Mouse (Mus musculus) heart, embryonic 16.5 days (tissue): ENCODE measurements around the gene Rtbdn. TPM values are rescaled to one million over a fixed set of nuclear protein-coding genes. Genes with fewer than 3 reads are reported as not detected.

Experiments used
- ATAC-seq: fragments of 200-750 bp; cut with Nextera tagmentation; replicated peaks from 2 replicates; pipeline ENCODE4 v1.8.0; 2017; ENCODE audit warnings: moderate number of reproducible peaks; ENCODE audit not compliant: insufficient read depth, low FRiP score; ENCODE audit errors: extremely low read depth
- H3K27ac ChIP-seq: fragments of 300-500 bp; sonication (generic); 2 replicates; pipeline ENCODE4 v1.5.1; 2014; ENCODE audit warnings: mild to moderate bottlenecking, low read length, control low read depth, moderate library complexity
- H3K27me3 ChIP-seq: fragments of 300-500 bp; sonication (generic); 2 replicates; pipeline ENCODE4 v1.6.1; 2014; ENCODE audit warnings: low read length, mixed read lengths; ENCODE audit not compliant: control insufficient read depth, insufficient read depth
- H3K36me3 ChIP-seq: fragments of 300-500 bp; sonication (generic); 2 replicates; pipeline ENCODE4 v1.6.1; 2014; ENCODE audit not compliant: control insufficient read depth, insufficient read depth
- H3K4me1 ChIP-seq: fragments of 300-500 bp; sonication (generic); 2 replicates; pipeline ENCODE4 v1.6.1; 2014; ENCODE audit warnings: low read length, mixed read lengths; ENCODE audit not compliant: control insufficient read depth, insufficient read depth
- H3K4me2 ChIP-seq: fragments of 300-500 bp; sonication (generic); 2 replicates; pipeline ENCODE4 v1.6.1; 2014; ENCODE audit warnings: low read depth, mild to moderate bottlenecking, control low read depth, low read length
- H3K4me3 ChIP-seq: fragments of 300-500 bp; sonication (generic); 2 replicates; pipeline ENCODE4 v1.5.1; 2014; ENCODE audit warnings: mild to moderate bottlenecking, control low read depth, low read length
- H3K9ac ChIP-seq: fragments of 300-500 bp; sonication (generic); 2 replicates; pipeline ENCODE4 v1.6.1; 2014; ENCODE audit warnings: low read length, control low read depth
- H3K9me3 ChIP-seq: fragments of 300-500 bp; sonication (generic); replicated peaks from 2 replicates; pipeline ENCODE4 v1.6.1; 2016; ENCODE audit warnings: low read length; ENCODE audit not compliant: control insufficient read depth
- WGBS: fragments of 180-500 bp; shearing (Covaris S2); extraction: QIAGEN DNeasy Blood & Tissue Kit; methylation state at CpG from one replicate; pipeline ENCODE4 v1.1.7; 2014; 5-methylcytosine and 5-hydroxymethylcytosine counted together
- polyA plus RNA-seq: library from polyadenylated mRNA; unstranded; fragments of >200 nt; fragmentation: Nextera tagmentation; extraction: Ambion mirVana; gene quantifications from 2 replicates; pipeline ENCODE4 v1.2.1, GENCODE M21; 2015

The Rtbdn gene
- polyA plus RNA-seq, 1 experiment from 2014 or later, result 0.38 TPM

DNA sequence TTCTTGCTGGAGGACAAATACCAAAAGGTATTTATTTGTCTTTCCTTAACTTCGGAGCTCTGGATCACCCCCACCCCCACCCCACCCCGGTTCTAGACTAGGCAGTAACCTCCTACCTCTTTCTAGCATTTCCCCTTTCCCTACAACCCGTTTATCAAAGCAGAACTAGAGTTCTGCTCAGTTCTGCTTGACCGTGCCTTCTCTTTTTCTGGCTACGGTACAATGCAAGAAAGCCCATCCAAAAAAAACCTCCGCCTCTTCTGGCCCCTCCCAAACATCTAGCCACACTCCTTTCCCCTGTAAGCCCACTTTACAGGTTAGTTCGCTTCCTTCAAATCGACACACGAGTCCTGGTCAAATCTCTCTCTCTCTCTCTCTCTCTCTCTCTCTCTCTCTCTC, 33.3 kb upstream of the Rtbdn start:
- Histone ChIP-seq H3K4me2 (peak overlapping the region; percentile 78), H3K27ac (no peak overlapping the region), H3K36me3 (no peaks in the 10 kb centered on the region), H3K4me3 (peak overlapping the region; percentile 57), H3K4me1 (peaks cover 9% of the 10 kb centered on the region; the same call in 1 of the 2 replicates), H3K27me3 (peaks cover 60% of the 10 kb centered on the region), H3K9me3 (peaks cover 4% of the 10 kb centered on the region; the same call in 1 of the 2 replicates), H3K9ac (peak overlapping the region; percentile 62)
- no peak for ATAC-seq
- 7% methylated on average over 9 of the region's 9 CpGs for WGBS

DNA sequence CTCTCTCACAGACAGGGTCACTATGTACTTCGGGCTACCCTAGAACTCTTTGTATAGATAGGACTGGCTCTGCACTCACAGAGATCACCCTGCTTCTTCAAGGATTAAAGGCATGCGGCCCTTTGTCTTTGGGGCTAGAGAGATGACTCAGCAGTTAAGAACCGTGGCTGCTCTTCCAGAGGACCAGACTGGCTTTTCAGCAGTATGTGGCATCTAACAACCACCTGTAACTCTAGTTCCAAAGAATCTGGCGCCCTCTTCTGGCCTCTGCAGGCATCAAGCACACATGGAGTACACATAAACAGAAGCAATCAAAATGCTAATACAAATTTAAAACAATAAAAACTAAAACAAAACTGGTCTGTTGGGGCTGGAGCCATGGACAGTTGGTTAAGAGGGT, 32.8 kb upstream of the Rtbdn start:
- Histone ChIP-seq H3K27ac (no peak overlapping the region), H3K9ac (no peak overlapping the region), H3K4me2 (peak overlapping the region; percentile 78; the same call in 1 of the 2 replicates), H3K9me3 (peaks cover 4% of the 10 kb centered on the region; the same call in 1 of the 2 replicates), H3K27me3 (peaks cover 63% of the 10 kb centered on the region), H3K4me1 (peaks cover 6% of the 10 kb centered on the region; the same call in 1 of the 2 replicates), H3K4me3 (no peak overlapping the region), H3K36me3 (no peaks in the 10 kb centered on the region)
- no peak for ATAC-seq
- 39% methylated on average over 4 of the region's 4 CpGs for WGBS

DNA sequence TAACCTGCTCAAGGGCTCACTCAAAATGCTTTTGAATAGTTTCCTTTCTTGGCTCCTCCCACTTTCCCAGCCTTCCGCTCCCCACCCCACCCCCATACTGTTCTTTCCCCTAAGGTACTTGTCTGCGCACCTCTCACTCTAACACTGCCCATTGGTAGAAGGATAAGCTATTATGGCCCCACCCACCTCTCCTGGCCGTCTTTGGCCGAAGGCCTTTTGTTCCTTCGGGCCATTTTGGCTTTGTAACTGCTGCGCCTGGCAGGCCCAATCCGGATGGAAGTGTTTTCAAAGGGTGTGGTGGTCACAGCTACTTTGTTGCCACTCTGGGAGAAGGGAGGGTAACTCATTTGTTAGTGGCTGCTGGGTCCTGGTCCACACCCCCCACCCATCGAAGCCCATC, 31.5 kb upstream of the Rtbdn start:
- Histone ChIP-seq H3K9me3 (peaks cover 4% of the 10 kb centered on the region; the same call in 1 of the 2 replicates), H3K4me2 (no peak overlapping the region), H3K27me3 (peaks cover 61% of the 10 kb centered on the region), H3K4me3 (no peak overlapping the region), H3K9ac (no peak overlapping the region), H3K4me1 (peaks cover 6% of the 10 kb centered on the region; the same call in 1 of the 2 replicates), H3K36me3 (no peaks in the 10 kb centered on the region), H3K27ac (no peak overlapping the region)
- 86% methylated on average over 8 of the region's 8 CpGs for WGBS
- no peak for ATAC-seq

DNA sequence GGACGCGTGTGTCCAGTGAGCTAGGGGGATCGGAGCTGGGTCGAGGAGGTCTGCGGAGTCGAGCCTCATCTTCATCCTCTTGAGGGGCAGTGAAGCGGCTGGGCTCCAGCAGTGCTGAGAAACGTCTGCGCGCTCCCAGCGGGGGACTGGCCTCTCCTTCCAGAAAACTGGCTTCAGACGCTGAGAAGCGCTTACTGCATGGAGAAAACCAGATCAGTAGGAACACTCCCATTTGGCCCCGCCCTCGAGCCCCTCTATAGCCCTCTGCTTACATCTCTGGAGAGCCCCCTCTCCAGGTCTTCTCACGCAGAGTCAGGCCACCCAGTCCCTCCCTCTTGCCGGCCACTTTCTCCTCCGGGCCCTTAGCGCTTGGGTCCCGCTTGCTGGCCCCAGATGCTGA, 29.0 kb upstream of the Rtbdn start:
- peaks cover 4% of the 10 kb centered on the region; the same call in 1 of the 2 replicates for H3K9me3 ChIP-seq
- H3K4me2 ChIP-seq, result no peak overlapping the region
- H3K9ac ChIP-seq, result no peak overlapping the region
- ATAC-seq, result no peak
- no peak overlapping the region for H3K27ac ChIP-seq
- WGBS, result 24% methylated on average over 20 of the region's 20 CpGs
- H3K36me3 ChIP-seq, result no peaks in the 10 kb centered on the region
- H3K4me3 ChIP-seq, result no peak overlapping the region
- H3K27me3 ChIP-seq, result peaks cover 37% of the 10 kb centered on the region
- peaks cover 3% of the 10 kb centered on the region; the same call in 1 of the 2 replicates for H3K4me1 ChIP-seq

DNA sequence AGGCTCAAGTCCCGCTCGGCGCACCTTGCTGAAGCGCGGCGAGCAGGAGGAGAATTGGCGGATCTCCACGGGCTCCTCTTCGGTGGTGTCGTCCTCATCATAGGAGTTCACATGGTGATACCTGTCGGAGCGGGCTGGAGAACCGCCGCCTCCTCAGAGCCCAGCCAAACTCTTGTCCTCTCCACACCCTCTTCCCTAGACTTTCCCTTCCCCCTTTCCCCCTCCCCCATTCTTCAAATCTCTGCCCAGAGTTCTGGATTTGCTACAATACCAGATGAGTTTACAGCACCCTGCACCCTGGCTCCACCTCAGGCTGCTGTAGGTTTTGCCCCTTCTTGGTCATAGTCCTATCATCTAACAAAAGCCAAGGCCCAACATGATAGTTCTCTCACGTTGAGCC, 28.1 kb upstream of the Rtbdn start:
- no peak overlapping the region for H3K9ac ChIP-seq
- H3K27ac ChIP-seq, result no peak overlapping the region
- 85% methylated on average over 15 of the region's 15 CpGs for WGBS
- H3K4me2 ChIP-seq, result no peak overlapping the region
- peaks cover 4% of the 10 kb centered on the region; the same call in 1 of the 2 replicates for H3K9me3 ChIP-seq
- H3K36me3 ChIP-seq, result no peaks in the 10 kb centered on the region
- H3K4me3 ChIP-seq, result no peak overlapping the region
- H3K4me1 ChIP-seq, result no peaks in the 10 kb centered on the region
- no peak for ATAC-seq
- H3K27me3 ChIP-seq, result peaks cover 37% of the 10 kb centered on the region

DNA sequence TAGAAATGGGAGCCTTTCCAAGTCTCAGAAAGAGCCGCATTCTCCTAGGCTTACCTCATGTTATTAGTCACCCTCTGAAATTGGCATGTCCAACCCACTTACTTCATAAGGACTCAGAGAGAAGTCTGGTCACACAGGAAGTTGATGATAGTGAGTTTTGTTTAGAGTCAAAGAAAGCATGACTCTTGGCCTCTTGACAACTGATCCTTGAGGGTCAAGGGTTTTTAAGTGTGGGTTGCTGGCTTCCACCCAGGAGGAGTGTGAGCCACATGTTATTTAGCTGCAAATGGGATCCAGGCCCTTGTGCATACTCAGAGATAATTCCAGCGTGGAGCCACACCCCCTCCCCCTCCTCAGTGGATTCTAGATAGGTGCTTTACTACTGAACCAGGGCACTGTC, 25.2 kb upstream of the Rtbdn start:
- Histone ChIP-seq H3K9me3 (no peaks in the 10 kb centered on the region), H3K27ac (no peak overlapping the region), H3K9ac (no peak overlapping the region), H3K4me1 (no peaks in the 10 kb centered on the region), H3K27me3 (peaks cover 45% of the 10 kb centered on the region), H3K4me3 (no peak overlapping the region), H3K36me3 (no peaks in the 10 kb centered on the region), H3K4me2 (no peak overlapping the region)
- WGBS, result 18% methylated on average over 2 of the region's 2 CpGs
- peak; percentile 78 for ATAC-seq

DNA sequence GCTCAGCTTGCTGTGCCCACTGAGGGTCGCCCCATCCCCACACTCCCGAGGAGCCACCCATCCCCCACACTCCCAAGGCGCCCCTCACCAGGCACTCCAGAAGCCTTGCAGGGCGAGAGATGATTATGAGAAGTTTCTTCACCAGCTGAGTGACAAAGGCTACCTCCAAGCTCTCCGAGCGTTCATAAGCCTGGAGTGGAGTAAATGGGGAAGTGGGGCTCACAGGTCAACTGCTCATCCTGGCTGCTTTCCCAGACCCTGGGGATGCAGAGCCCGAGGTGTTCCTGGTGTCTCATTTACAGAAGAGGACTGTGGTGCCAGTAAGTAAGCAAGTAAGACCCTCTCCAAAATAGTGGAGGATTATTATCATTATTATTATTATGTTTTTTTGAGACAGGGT, 21.2 kb upstream of the Rtbdn start:
- peaks cover 40% of the 10 kb centered on the region for H3K27me3 ChIP-seq
- H3K4me3 ChIP-seq, result no peak overlapping the region
- H3K9ac ChIP-seq, result no peak overlapping the region
- WGBS, result 52% methylated on average over 7 of the region's 7 CpGs
- no peaks in the 10 kb centered on the region for H3K9me3 ChIP-seq
- no peak overlapping the region for H3K4me2 ChIP-seq
- H3K36me3 ChIP-seq, result no peaks in the 10 kb centered on the region
- H3K27ac ChIP-seq, result no peak overlapping the region
- peaks cover 7% of the 10 kb centered on the region for H3K4me1 ChIP-seq
- no peak for ATAC-seq

DNA sequence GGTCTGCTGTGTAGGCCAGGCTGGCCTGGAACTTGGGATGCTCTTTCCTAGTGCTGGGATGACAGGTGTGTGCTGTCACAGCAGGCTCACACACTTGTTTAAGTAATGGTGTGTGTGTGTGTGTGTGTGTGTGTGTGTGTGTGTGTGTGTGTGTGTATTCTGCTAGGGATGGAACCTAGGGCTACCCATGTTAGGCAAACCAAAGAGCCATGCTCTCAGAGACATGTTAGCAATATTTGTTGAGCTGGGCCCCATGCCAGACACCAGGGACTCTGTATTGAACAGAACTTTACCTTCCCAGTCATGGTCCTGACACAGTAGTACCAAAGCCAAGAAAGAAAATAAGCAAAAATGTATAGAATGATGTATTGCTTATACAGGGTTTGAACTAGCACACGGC, 19.3 kb upstream of the Rtbdn start:
- Histone ChIP-seq H3K4me3 (no peak overlapping the region), H3K9me3 (no peaks in the 10 kb centered on the region), H3K27ac (no peak overlapping the region), H3K4me1 (peaks cover 7% of the 10 kb centered on the region), H3K27me3 (peaks cover 54% of the 10 kb centered on the region), H3K9ac (no peak overlapping the region), H3K4me2 (no peak overlapping the region), H3K36me3 (no peaks in the 10 kb centered on the region)
- no peak for ATAC-seq
- WGBS, result 63% methylated on average over 1 of the region's 1 CpGs

DNA sequence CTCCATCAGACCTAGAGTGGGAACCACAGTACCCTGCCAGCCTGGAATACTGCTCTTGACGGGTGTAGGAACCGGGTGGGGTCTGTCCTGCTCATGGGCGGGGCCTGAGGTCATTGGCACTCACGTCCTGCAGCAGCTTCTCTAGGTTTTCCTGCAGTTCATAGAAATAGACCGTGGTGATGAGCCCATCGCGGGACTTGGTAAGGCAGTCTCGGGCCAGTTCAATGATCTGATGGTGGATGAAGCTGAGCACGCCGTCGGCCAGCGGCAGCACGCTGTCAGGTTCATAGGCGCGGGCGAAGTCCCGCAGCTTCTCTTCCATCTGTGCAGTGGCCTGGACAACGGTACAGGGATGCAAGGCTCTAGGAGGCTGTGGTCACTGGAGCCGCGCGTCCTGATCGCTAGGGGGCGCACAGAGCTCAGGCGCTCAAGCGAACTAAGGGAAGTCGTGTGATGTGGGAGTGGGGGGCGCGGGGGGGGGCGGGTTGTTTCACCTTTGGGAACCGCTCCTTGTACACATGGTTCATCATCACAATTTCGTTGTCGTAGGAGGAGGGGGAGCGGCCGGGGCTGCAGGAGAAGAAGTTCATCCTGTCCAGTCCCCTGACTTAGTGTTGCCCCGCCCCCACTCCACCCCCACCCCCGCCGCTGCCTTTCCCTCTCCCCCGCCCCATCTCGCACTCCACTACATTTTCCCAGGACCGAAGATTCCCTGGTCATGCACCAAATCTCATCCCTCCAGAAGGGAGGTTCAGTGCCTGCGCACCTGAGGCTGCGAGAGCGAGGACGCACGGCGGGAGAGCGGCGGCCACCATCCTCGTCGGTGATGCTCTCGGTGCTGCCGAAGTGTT, 18.1 kb upstream of the Rtbdn start:
- Histone ChIP-seq H3K4me3 (peak overlapping the region; percentile 33), H3K9ac (no peak overlapping the region), H3K4me2 (peak overlapping the region; percentile 59), H3K27ac (no peak overlapping the region), H3K36me3 (no peaks in the 10 kb centered on the region), H3K27me3 (peaks cover 52% of the 10 kb centered on the region), H3K4me1 (peaks cover 7% of the 10 kb centered on the region), H3K9me3 (no peaks in the 10 kb centered on the region)
- WGBS, result 4% methylated on average over 48 of the region's 52 CpGs
- ATAC-seq, result peak; percentile 52; the same call in 1 of the 2 replicates
